Mouse (Mus musculus): ENCODE results near the gene Cxcl12.

GRCm38 (mm10) chr6:117129443-117129842 is 38.9 kb upstream of the Cxcl12 start:
- TF ChIP-seq POLR2A (IDR thresholded peaks at IDR 0.05; ENCODE audit: insufficient read depth, low read depth, low read length), result no peak
- TF ChIP-seq CTCF (IDR thresholded peaks at IDR 0.05), result no peak
